Mouse (Mus musculus) CH12.LX (cell line): ENCODE measurements at regions not wholly inside any gene's neighbourhood (a gene's known extent, or its start where the extent isn't known, plus 50 kb on each side); places are given as distances from the start of the nearest gene placed in this dataset.

Experiments used
- DNase-seq: peaks from one replicate; pipeline ENCODE4 v3.0.0-alpha.2; 2013; ENCODE audit errors: extremely low read depth
- H3K27ac ChIP-seq: 2 replicates; pipeline ENCODE4 v1.5.1; 2012; ENCODE audit warnings: low read depth, mild to moderate bottlenecking, control low read depth, moderate library complexity; ENCODE audit not compliant: insufficient read depth
- H3K27me3 ChIP-seq: replicated peaks from 2 replicates; pipeline ENCODE3; 2012; ENCODE audit warnings: inconsistent platforms
- H3K36me3 ChIP-seq, 2 experiments: replicated peaks in 1 of 2; 2 replicates each; pipeline versions ENCODE3 to v1.6.1; 2012; ENCODE audit warnings: inconsistent platforms in 1 of 2, low read length in 1 of 2, mild to moderate bottlenecking in 1 of 2, mixed read lengths in 1 of 2, moderate library complexity in 1 of 2; ENCODE audit not compliant: control insufficient read depth in 1 of 2, insufficient read depth in 1 of 2
- H3K4me1 ChIP-seq, 2 experiments: 2 replicates each; pipeline ENCODE4 v1.6.1; 2012; ENCODE audit warnings: inconsistent platforms in 1 of 2, moderate library complexity in 1 of 2; ENCODE audit not compliant: insufficient read depth in 2 of 2, control insufficient read depth in 1 of 2
- H3K4me2 ChIP-seq: 2 replicates; pipeline ENCODE4 v1.6.1; 2012; ENCODE audit warnings: low read depth, mild to moderate bottlenecking, control low read depth; ENCODE audit not compliant: poor library complexity, insufficient read depth, severe bottlenecking
- H3K4me3 ChIP-seq, 3 experiments: fragments of 150-350 bp in 1 of 3; sonication (generic) in 1 of 3; replicated peaks in 1 of 3; 2 replicates each; pipeline versions ENCODE3 to v1.5.1; 2011 to 2012; ENCODE audit warnings: low read depth in 2 of 3, low read length in 2 of 3, mild to moderate bottlenecking in 2 of 3, moderate library complexity in 2 of 3, control low read depth in 1 of 3, improper control_type of control experiment in 1 of 3, inconsistent platforms in 1 of 3, mixed read lengths in 1 of 3; ENCODE audit not compliant: poor library complexity in 1 of 3
- H3K79me2 ChIP-seq: replicated peaks from 2 replicates; pipeline ENCODE4 v1.6.1; 2012; ENCODE audit warnings: mild to moderate bottlenecking, moderate library complexity; ENCODE audit not compliant: control insufficient read depth, poor library complexity, insufficient read depth, severe bottlenecking; ENCODE audit errors: extremely low read depth
- H3K9ac ChIP-seq: 2 replicates; pipeline ENCODE4 v1.6.1; 2012; ENCODE audit warnings: low read depth, mild to moderate bottlenecking, control low read depth, moderate library complexity; ENCODE audit not compliant: insufficient read depth
- H3K9me3 ChIP-seq: replicated peaks from 2 replicates; pipeline ENCODE3; 2012; ENCODE audit warnings: low read length, inconsistent platforms, mixed read lengths
- BHLHE40 ChIP-seq: IDR thresholded peaks from 2 replicates; pipeline ENCODE4 v1.6.1; 2011; ENCODE audit warnings: mild to moderate bottlenecking, low read depth, low read length, improper control_type of control experiment
- CHD1 ChIP-seq: IDR thresholded peaks from 2 replicates; pipeline ENCODE4 v1.6.1; 2012; ENCODE audit warnings: low read depth, low read length, improper control_type of control experiment, inconsistent platforms
- CHD2 ChIP-seq: IDR thresholded peaks from 2 replicates; pipeline ENCODE4 v1.6.1; 2011; ENCODE audit warnings: low read length, improper control_type of control experiment
- EP300 ChIP-seq: IDR thresholded peaks from 2 replicates; pipeline ENCODE4 v1.6.1; 2011; ENCODE audit warnings: low read length, improper control_type of control experiment
- ETS1 ChIP-seq: conservative IDR thresholded peaks from 2 replicates; pipeline ENCODE4 v1.6.1; 2012; ENCODE audit warnings: low read depth, mild to moderate bottlenecking, inconsistent platforms, low read length, improper control_type of control experiment, moderate library complexity
- GABPA ChIP-seq: IDR thresholded peaks from 2 replicates; pipeline ENCODE4 v1.6.1; 2012; ENCODE audit warnings: low read depth, low read length, improper control_type of control experiment, inconsistent platforms; ENCODE audit not compliant: insufficient replicate concordance
- HCFC1 ChIP-seq: IDR thresholded peaks from 2 replicates; pipeline ENCODE4 v1.6.1; 2012; ENCODE audit warnings: low read depth, mild to moderate bottlenecking, inconsistent platforms, low read length, improper control_type of control experiment
- KAT2A ChIP-seq: IDR thresholded peaks from 2 replicates; pipeline ENCODE4 v1.6.1; 2012; ENCODE audit warnings: low read length, improper control_type of control experiment, inconsistent platforms; ENCODE audit not compliant: insufficient replicate concordance
- MYC ChIP-seq: IDR thresholded peaks from 2 replicates; pipeline ENCODE4 v1.6.1; 2011; ENCODE audit warnings: low read depth, mild to moderate bottlenecking, improper control_type of control experiment, low read length
- PAX5 ChIP-seq: IDR thresholded peaks from 2 replicates; pipeline ENCODE4 v1.6.1; 2012; ENCODE audit warnings: low read length, inconsistent platforms, mixed read lengths
- POLR2A ChIP-seq: IDR thresholded peaks from 2 replicates; pipeline ENCODE4 v1.6.1; 2011; ENCODE audit warnings: low read depth, mild to moderate bottlenecking, improper control_type of control experiment, low read length
- RAD21 ChIP-seq: IDR thresholded peaks from 2 replicates; pipeline ENCODE4 v1.6.1; 2011; ENCODE audit warnings: low read depth, mild to moderate bottlenecking, low read length, improper control_type of control experiment, moderate library complexity
- SIN3A ChIP-seq: IDR thresholded peaks from 2 replicates; pipeline ENCODE4 v1.6.1; 2012; ENCODE audit warnings: low read length, improper control_type of control experiment, inconsistent platforms
- TCF12 ChIP-seq: IDR thresholded peaks from 2 replicates; pipeline ENCODE4 v1.6.1; 2014; ENCODE audit warnings: low read depth, mild to moderate bottlenecking, inconsistent platforms, low read length, improper control_type of control experiment
- UBTF ChIP-seq: IDR thresholded peaks from 2 replicates; pipeline ENCODE4 v1.6.1; 2012; ENCODE audit warnings: low read depth, mild to moderate bottlenecking, inconsistent platforms, low read length, improper control_type of control experiment, moderate library complexity
- USF1 ChIP-seq: IDR thresholded peaks from 2 replicates; pipeline ENCODE4 v1.6.1; 2014; ENCODE audit warnings: low read depth, mild to moderate bottlenecking, inconsistent platforms, low read length, improper control_type of control experiment
- USF2 ChIP-seq: conservative IDR thresholded peaks from 2 replicates; pipeline ENCODE4 v1.6.1; 2011; ENCODE audit warnings: low read depth, low read length, improper control_type of control experiment
- ZNF384 ChIP-seq: IDR thresholded peaks from 2 replicates; pipeline ENCODE4 v1.6.1; 2012; ENCODE audit warnings: low read depth, low read length, improper control_type of control experiment, inconsistent platforms
- dilution Hi-C: fragments of 300-500 bp; cut with MboI; formaldehyde crosslinking; loops from 2 replicates; pipeline ENCODE4 v1.14.3; 2020; ENCODE audit warnings: low sequenced_read_pairs; ENCODE audit not compliant: extremely low pct_unique_long_range_greater_than_20kb, extremely low pct_ligation_motif_present
- in situ Hi-C: fragments of 300-500 bp; cut with MboI; formaldehyde crosslinking; loops from 3 replicates; pipeline ENCODE4 v1.14.3; 2019; ENCODE audit warnings: low sequenced_read_pairs, low pct_ligation_motif_present, low pct_unique_long_range_greater_than_20kb, mixed read lengths

DNA sequence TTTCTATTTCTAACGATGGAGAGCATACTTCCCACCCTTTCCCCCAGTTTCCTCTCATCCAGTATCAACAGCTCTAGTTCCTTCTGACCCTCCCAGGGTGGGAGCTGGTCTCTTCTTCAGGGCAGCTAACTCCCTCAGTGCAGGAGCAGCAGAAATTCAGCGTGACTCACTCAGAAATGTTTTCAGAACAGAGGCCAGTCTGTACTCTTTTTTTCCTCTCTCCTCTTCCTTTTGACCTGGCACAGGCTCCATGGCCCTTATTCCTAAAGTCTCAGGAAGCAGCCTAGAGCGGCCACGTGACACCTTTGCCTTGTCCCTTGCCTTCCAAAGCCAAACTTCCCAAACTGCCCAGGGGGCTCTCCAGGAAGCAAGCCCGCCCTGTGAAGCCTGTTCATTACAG lies 55.4 kb downstream of the Pja1 start:
- H3K4me2 ChIP-seq: no peak overlapping the region
- no peaks in the 10 kb centered on the region for H3K36me3 ChIP-seq
- H3K9ac ChIP-seq: no peak overlapping the region
- dilution Hi-C loops (no loop called here), in situ Hi-C loops (loop anchor here (25.0 kb wide), 3 partner anchors 97 to 278 kb away; partner anchors contain the start of gene Efnb1)
- no peaks in the 10 kb centered on the region for H3K9me3 ChIP-seq
- H3K4me3 ChIP-seq: no peak overlapping the region
- H3K4me1 ChIP-seq: no peaks in the 10 kb centered on the region; a peak in 1 of 4 replicates
- H3K79me2 ChIP-seq: no peaks in the 10 kb centered on the region
- TF ChIP-seq TCF12: no peak
- TF ChIP-seq BHLHE40: no peak
- TF ChIP-seq GABPA: no peak
- TF ChIP-seq CHD1: no peak
- no peaks in the 10 kb centered on the region for H3K27me3 ChIP-seq
- no peak overlapping the region for H3K27ac ChIP-seq
- no peak for DNase-seq

DNA sequence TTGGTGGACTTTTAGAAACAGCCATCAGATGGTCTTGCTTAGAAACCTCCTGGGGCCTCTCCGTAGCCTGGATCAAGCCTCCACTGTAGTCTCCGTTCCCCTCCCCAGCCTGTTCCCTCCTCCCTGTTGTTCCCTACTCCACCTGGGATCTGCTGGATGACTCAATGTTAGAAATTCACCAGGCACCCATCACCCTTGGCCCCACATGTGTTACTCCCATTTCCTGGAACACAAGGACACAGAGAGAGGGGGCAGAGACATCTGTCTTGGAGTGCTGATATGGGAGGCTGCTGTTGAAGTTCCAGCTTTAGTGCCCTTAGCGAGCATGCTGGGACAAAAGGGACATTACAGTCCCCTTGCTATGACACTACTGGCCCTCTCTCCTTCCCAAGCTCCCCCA lies 60.1 kb downstream of the Pja1 start:
- Histone ChIP-seq H3K9ac (no peak overlapping the region), H3K36me3 (no peaks in the 10 kb centered on the region), H3K4me2 (no peak overlapping the region), H3K9me3 (no peaks in the 10 kb centered on the region), H3K27ac (no peak overlapping the region), H3K4me1 (no peaks in the 10 kb centered on the region), H3K4me3 (no peak overlapping the region), H3K27me3 (no peaks in the 10 kb centered on the region), H3K79me2 (no peaks in the 10 kb centered on the region)
- TF ChIP-seq KAT2A (no peak), PAX5 (no peak), MYC (no peak), POLR2A (no peak), CHD2 (no peak), EP300 (no peak), HCFC1 (no peak), UBTF (no peak), RAD21 (no peak), USF2 (no peak), ETS1 (no peak), ZNF384 (no peak), SIN3A (no peak), USF1 (no peak), BHLHE40 (no peak), GABPA (no peak)
- dilution Hi-C loops (no loop called here), in situ Hi-C loops (loop anchor here (25.0 kb wide), 3 partner anchors 101 to 274 kb away; partner anchors contain the start of gene Efnb1)
- DNase-seq: no peak
